Mouse (Mus musculus) embryonic facial prominence, embryonic 11.5 days (tissue): ENCODE data around the gene Samd4. TPM values are rescaled to one million over a fixed set of nuclear protein-coding genes. Genes with fewer than 3 reads are reported as not detected.

Experiments
- ATAC-seq: fragments of 200-750 bp; cut with Nextera tagmentation; replicated peaks from 2 replicates; pipeline ENCODE4 v1.8.0; 2017; ENCODE audit warnings: low read depth; ENCODE audit not compliant: insufficient number of reproducible peaks, low FRiP score, low TSS enrichment
- DNase-seq: peaks from one replicate; pipeline ENCODE4 v3.0.0-alpha.2; 2015; ENCODE audit warnings: low spot score
- H3K27ac ChIP-seq: fragments of 300-500 bp; sonication (generic); replicated peaks from 2 replicates; pipeline ENCODE4 v1.5.1; 2014; ENCODE audit warnings: mild to moderate bottlenecking, low read depth, low read length, control low read depth
- H3K27me3 ChIP-seq: fragments of 300-500 bp; sonication (generic); 2 replicates; pipeline ENCODE4 v1.6.1; 2014; ENCODE audit warnings: mild to moderate bottlenecking, low read length, moderate library complexity, mixed read lengths; ENCODE audit not compliant: control insufficient read depth, insufficient read depth
- H3K36me3 ChIP-seq: fragments of 300-500 bp; sonication (generic); replicated peaks from 2 replicates; pipeline ENCODE4 v1.6.1; 2014; ENCODE audit warnings: low read depth, mild to moderate bottlenecking, low read length, moderate library complexity, mixed read lengths; ENCODE audit not compliant: control insufficient read depth, insufficient read depth
- H3K4me1 ChIP-seq: fragments of 300-500 bp; sonication (generic); 2 replicates; pipeline ENCODE4 v1.6.1; 2014; ENCODE audit warnings: low read length, mixed read lengths; ENCODE audit not compliant: control insufficient read depth, insufficient read depth
- H3K4me2 ChIP-seq: fragments of 300-500 bp; sonication (generic); 2 replicates; pipeline ENCODE4 v1.6.1; 2014; ENCODE audit warnings: low read depth, mild to moderate bottlenecking, control low read depth, low read length, moderate library complexity
- H3K4me3 ChIP-seq: fragments of 300-500 bp; sonication (generic); 2 replicates; pipeline ENCODE4 v1.5.1; 2014; ENCODE audit warnings: low read depth, low read length, control low read depth
- H3K9ac ChIP-seq: fragments of 300-500 bp; sonication (generic); replicated peaks from 2 replicates; pipeline ENCODE4 v1.6.1; 2014; ENCODE audit warnings: mild to moderate bottlenecking, control low read depth, low read length
- H3K9me3 ChIP-seq: fragments of 300-500 bp; sonication (generic); replicated peaks from 2 replicates; pipeline ENCODE4 v1.6.1; 2016; ENCODE audit warnings: mild to moderate bottlenecking, low read length, inconsistent platforms, mixed read lengths; ENCODE audit not compliant: control insufficient read depth
- WGBS: fragments of 180-500 bp; shearing (Covaris S2); extraction: QIAGEN DNeasy Blood & Tissue Kit; methylation state at CpG from one replicate; pipeline ENCODE4 v1.1.7; 2014; 5-methylcytosine and 5-hydroxymethylcytosine counted together
- polyA plus RNA-seq: library from polyadenylated mRNA; unstranded; fragments of >200 nt; fragmentation: Nextera tagmentation; extraction: Ambion mirVana; gene quantifications from 2 replicates; pipeline ENCODE4 v1.2.1, GENCODE M21; 2014

The Samd4 gene
- polyA plus RNA-seq, 1 experiment from 2014 or later: 3.5 TPM

DNA sequence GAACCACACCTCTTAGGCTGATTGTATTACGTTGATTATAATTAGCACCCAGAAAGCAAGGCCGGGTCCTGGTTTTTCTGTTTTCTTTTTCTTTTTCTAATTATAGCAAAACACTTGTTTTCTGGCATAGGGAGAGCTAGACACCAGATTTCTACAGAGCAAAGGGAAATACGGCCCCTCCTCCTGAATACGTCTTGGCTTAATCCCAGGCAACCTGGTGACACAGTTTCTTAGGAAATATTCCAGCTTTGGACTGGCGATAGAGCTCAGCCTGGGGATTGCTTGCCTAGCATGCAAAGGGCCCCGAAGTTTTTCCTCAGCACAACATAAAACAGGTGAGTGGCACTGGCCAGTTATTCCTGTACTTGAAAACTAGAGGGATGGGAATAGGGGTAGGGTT is 31.7 kb downstream of the Samd4 start:
- H3K9ac ChIP-seq: no peak overlapping the region
- no peak for DNase-seq
- 82% methylated on average over 6 of the region's 6 CpGs for WGBS
- no peak for ATAC-seq
- no peak overlapping the region for H3K4me2 ChIP-seq
- H3K36me3 ChIP-seq: no peaks in the 10 kb centered on the region
- H3K27ac ChIP-seq: no peak overlapping the region
- no peaks in the 10 kb centered on the region for H3K27me3 ChIP-seq
- H3K9me3 ChIP-seq: no peaks in the 10 kb centered on the region
- no peak overlapping the region for H3K4me3 ChIP-seq
- no peaks in the 10 kb centered on the region for H3K4me1 ChIP-seq

- no peak for ATAC-seq
- Histone ChIP-seq H3K4me3 (no peak overlapping the region), H3K9ac (no peak overlapping the region), H3K4me2 (no peak overlapping the region), H3K27ac (no peak overlapping the region), H3K9me3 (no peaks in the 10 kb centered on the region), H3K4me1 (no peaks in the 10 kb centered on the region), H3K27me3 (no peaks in the 10 kb centered on the region), H3K36me3 (no peaks in the 10 kb centered on the region)
- WGBS: 55% methylated on average over 6 of the region's 6 CpGs
- DNase-seq: no peak
These were observed 32.9 kb downstream of the Samd4 start for GRCm38 (mm10) chr14:46915555-46915954.

DNA sequence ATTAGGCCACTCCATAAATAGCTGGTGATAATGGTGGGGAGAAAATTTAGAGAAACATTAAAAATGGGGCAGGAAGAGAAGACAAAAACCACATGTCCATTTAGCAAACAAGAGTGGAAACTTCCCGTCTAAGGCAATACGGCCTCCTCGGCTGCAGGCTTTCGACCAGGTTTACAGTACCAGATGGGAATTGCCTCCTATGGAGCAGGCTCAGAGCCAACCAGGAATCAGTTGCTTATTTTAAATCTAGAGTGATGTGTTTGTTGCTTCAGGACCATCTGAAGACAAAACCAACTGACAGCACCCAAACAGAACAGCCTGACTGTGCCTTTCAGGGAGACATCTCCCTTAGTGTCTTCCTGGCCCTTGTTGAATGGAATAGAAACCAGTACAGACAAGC is 33.9 kb downstream of the Samd4 start:
- H3K27me3 ChIP-seq: no peaks in the 10 kb centered on the region
- H3K4me2 ChIP-seq: no peak overlapping the region
- no peaks in the 10 kb centered on the region for H3K36me3 ChIP-seq
- no peaks in the 10 kb centered on the region for H3K4me1 ChIP-seq
- no peak for ATAC-seq
- no peak overlapping the region for H3K4me3 ChIP-seq
- H3K9ac ChIP-seq: no peak overlapping the region
- 91% methylated on average over 4 of the region's 4 CpGs for WGBS
- H3K9me3 ChIP-seq: no peaks in the 10 kb centered on the region
- H3K27ac ChIP-seq: no peak overlapping the region
- no peak for DNase-seq

DNA sequence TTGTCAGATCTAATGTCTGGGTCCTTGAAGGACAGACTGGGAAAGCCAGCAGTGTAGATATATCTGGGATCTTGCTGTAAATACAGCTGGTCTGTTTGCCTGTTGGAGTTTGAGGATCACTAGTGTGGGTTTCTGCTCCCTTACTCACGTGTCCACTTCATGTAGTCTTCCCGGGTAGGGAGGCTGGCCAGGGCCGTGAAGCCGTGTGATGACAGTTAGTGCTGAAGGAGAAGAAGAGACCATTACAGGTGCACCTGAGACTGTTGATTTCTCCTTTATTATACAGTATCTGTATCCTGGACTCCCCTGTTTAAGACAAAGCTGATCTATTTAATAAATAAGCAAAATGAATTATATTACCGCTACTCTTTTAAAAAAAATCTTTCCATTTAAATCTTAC is 34.5 kb downstream of the Samd4 start:
- Histone ChIP-seq H3K9ac (no peak overlapping the region), H3K36me3 (no peaks in the 10 kb centered on the region), H3K4me2 (no peak overlapping the region), H3K4me1 (no peaks in the 10 kb centered on the region), H3K27ac (no peak overlapping the region), H3K9me3 (no peaks in the 10 kb centered on the region), H3K4me3 (no peak overlapping the region), H3K27me3 (no peaks in the 10 kb centered on the region)
- 95% methylated on average over 5 of the region's 5 CpGs for WGBS
- no peak for DNase-seq
- ATAC-seq: no peak

DNA sequence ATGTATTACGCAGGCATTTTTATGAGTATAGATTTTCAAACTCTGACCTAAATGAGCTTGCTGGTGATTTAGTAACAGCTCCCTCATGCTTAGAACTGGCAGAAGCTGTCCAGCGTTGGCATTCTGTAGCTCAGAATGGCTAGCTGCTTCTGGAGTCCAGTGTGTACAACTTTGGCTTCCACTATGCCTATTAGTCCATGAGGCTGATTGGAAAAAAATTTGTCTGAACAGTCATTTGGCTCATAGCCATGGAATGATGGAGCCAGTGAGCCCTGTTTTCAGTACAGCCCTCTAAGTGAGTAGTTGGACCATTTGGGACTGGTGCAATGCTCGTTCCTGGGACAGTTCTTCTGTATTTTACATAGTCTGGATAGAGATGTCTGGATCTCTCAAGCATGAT is 34.9 kb downstream of the Samd4 start:
- no peak for DNase-seq
- no peaks in the 10 kb centered on the region for H3K27me3 ChIP-seq
- H3K4me1 ChIP-seq: no peaks in the 10 kb centered on the region
- H3K4me2 ChIP-seq: no peak overlapping the region
- H3K27ac ChIP-seq: no peak overlapping the region
- no peaks in the 10 kb centered on the region for H3K36me3 ChIP-seq
- ATAC-seq: no peak
- no peak overlapping the region for H3K9ac ChIP-seq
- WGBS: 89% methylated on average over 3 of the region's 3 CpGs
- H3K9me3 ChIP-seq: no peaks in the 10 kb centered on the region
- H3K4me3 ChIP-seq: no peak overlapping the region

- Histone ChIP-seq H3K4me3 (no peak overlapping the region), H3K27ac (no peak overlapping the region), H3K4me1 (no peaks in the 10 kb centered on the region), H3K27me3 (no peaks in the 10 kb centered on the region), H3K9me3 (no peaks in the 10 kb centered on the region), H3K9ac (no peak overlapping the region), H3K36me3 (no peaks in the 10 kb centered on the region), H3K4me2 (no peak overlapping the region)
- 73% methylated on average over 5 of the region's 5 CpGs for WGBS
- DNase-seq (no peak), ATAC-seq (no peak)
These were observed 37.8 kb downstream of the Samd4 start for GRCm38 (mm10) chr14:46920496-46920895.

GRCm38 (mm10) chr14:46921178-46921975 is 38.7 kb downstream of the Samd4 start:
- DNase-seq (no peak), ATAC-seq (no peak)
- H3K4me3 ChIP-seq: no peak overlapping the region
- no peaks in the 10 kb centered on the region for H3K4me1 ChIP-seq
- no peaks in the 10 kb centered on the region for H3K27me3 ChIP-seq
- H3K9me3 ChIP-seq: no peaks in the 10 kb centered on the region
- H3K4me2 ChIP-seq: no peak overlapping the region
- no peak overlapping the region for H3K9ac ChIP-seq
- no peaks in the 10 kb centered on the region for H3K36me3 ChIP-seq
- no peak overlapping the region for H3K27ac ChIP-seq
- WGBS: 47% methylated on average over 9 of the region's 9 CpGs

- Histone ChIP-seq H3K36me3 (no peaks in the 10 kb centered on the region), H3K4me2 (no peak overlapping the region), H3K9me3 (no peaks in the 10 kb centered on the region), H3K4me3 (no peak overlapping the region), H3K9ac (no peak overlapping the region), H3K4me1 (no peaks in the 10 kb centered on the region), H3K27ac (no peak overlapping the region), H3K27me3 (no peaks in the 10 kb centered on the region)
- DNase-seq (no peak), ATAC-seq (no peak)
- 80% methylated on average over 10 of the region's 10 CpGs for WGBS
These were observed 41.3 kb downstream of the Samd4 start for GRCm38 (mm10) chr14:46923931-46924330.
